24 mouse cellular contexts compared by ENCODE assay signal in genomic region chr2:15027816-15028215, GRCm38 (mm10).
"Had no signal": no experiment of that assay in that cellular context is flagged by ENCODE, and none has a peak within 500 bp of the region (broad histone marks: within the 10 kb centered on the region; RNA-seq: fewer than 3 reads in every experiment).

No protein-coding gene starts in this region.

- DNase-seq: gastrocnemius, adult 2 months; gastrocnemius, postnatal 10 days; gastrocnemius, postnatal 25 days; heart, adult 18-20 months; heart, postnatal 10 days; heart, postnatal 4 days; kidney, adult 18-20 months; kidney, adult 8-10 months; kidney, postnatal 10 days; kidney, postnatal 25 days; kidney, postnatal 4 days; liver had no signal

- ATAC-seq: inflammation-experienced regulatory T-cells, adult 6 months; intestine, embryonic 15.5 days; intestine, postnatal 0 days had no signal

- H3K27ac ChIP-seq: gastrocnemius, adult 2 months; heart, embryonic 10.5 days; hindbrain, embryonic 13.5 days; hindbrain, embryonic 15.5 days; intestine, embryonic 15.5 days; layer of hippocampus, adult 2 months; left cerebral cortex, adult 2 months; limb, embryonic 10.5 days; limb, embryonic 12.5 days had no signal

- H3K4me2 ChIP-seq: heart, embryonic 12.5 days; hindbrain, embryonic 13.5 days; hindbrain, embryonic 15.5 days; intestine, embryonic 15.5 days; limb, embryonic 12.5 days; liver, embryonic 11.5 days had no signal

- H3K27me3 ChIP-seq: heart, embryonic 12.5 days; hindbrain, embryonic 13.5 days; hindbrain, embryonic 15.5 days; intestine, embryonic 15.5 days; limb, embryonic 12.5 days had no signal

- H3K9me3 ChIP-seq: heart, embryonic 10.5 days; heart, embryonic 12.5 days; hindbrain, embryonic 13.5 days; hindbrain, embryonic 15.5 days; intestine, embryonic 15.5 days; limb, embryonic 10.5 days; limb, embryonic 12.5 days had no signal

- H3K36me3 ChIP-seq: intestine, embryonic 15.5 days had no signal

- H3K4me1 ChIP-seq: heart, embryonic 10.5 days; heart, embryonic 12.5 days; hindbrain, embryonic 13.5 days; hindbrain, embryonic 15.5 days; intestine, embryonic 15.5 days; limb, embryonic 10.5 days; limb, embryonic 12.5 days had no signal

- H3K4me3 ChIP-seq: gastrocnemius, adult 2 months; heart, embryonic 10.5 days; heart, embryonic 12.5 days; hindbrain, embryonic 13.5 days; hindbrain, embryonic 15.5 days; intestine, embryonic 15.5 days; layer of hippocampus, adult 2 months; left cerebral cortex, adult 2 months; limb, embryonic 10.5 days; limb, embryonic 12.5 days had no signal

- H3K9ac ChIP-seq: heart, embryonic 12.5 days; hindbrain, embryonic 13.5 days; hindbrain, embryonic 15.5 days; intestine, embryonic 15.5 days; limb, embryonic 12.5 days had no signal
